Mouse (Mus musculus) midbrain, embryonic 11.5 days (tissue): Measurements from ENCODE around the gene Ubald2. TPM values are rescaled to one million over a fixed set of nuclear protein-coding genes. Genes with fewer than 3 reads are reported as not detected.
A peak's percentile ranks its signal among the peaks of the same experiment; 100 is the strongest.

ENCODE experiments used
- ATAC-seq: fragments of 200-750 bp; cut with Nextera tagmentation; 2 replicates; pipeline ENCODE4 v1.8.0; 2017; ENCODE audit warnings: moderate TSS enrichment, moderate library complexity; ENCODE audit not compliant: low FRiP score
- DNase-seq: peaks from one replicate; pipeline ENCODE4 v3.0.0; 2015; ENCODE audit warnings: low spot score; ENCODE audit errors: missing footprints
- H3K27ac ChIP-seq: fragments of 300-500 bp; sonication (generic); 2 replicates; pipeline ENCODE4 v1.5.1; 2014; ENCODE audit warnings: low read depth, low read length
- H3K27me3 ChIP-seq: fragments of 300-500 bp; sonication (generic); 2 replicates; pipeline ENCODE4 v1.6.1; 2014; ENCODE audit warnings: mild to moderate bottlenecking, low read length, moderate library complexity, mixed read lengths; ENCODE audit not compliant: control insufficient read depth, insufficient read depth
- H3K36me3 ChIP-seq: fragments of 300-500 bp; sonication (generic); 2 replicates; pipeline ENCODE4 v1.6.1; 2014; ENCODE audit warnings: mild to moderate bottlenecking, low read length, moderate library complexity, mixed read lengths; ENCODE audit not compliant: control insufficient read depth, insufficient read depth
- H3K4me1 ChIP-seq: fragments of 300-500 bp; sonication (generic); 2 replicates; pipeline ENCODE4 v1.6.1; 2014; ENCODE audit warnings: low read length; ENCODE audit not compliant: control insufficient read depth, insufficient read depth
- H3K4me2 ChIP-seq: fragments of 300-500 bp; sonication (generic); 2 replicates; pipeline ENCODE4 v1.6.1; 2014; ENCODE audit warnings: mild to moderate bottlenecking, moderate library complexity
- H3K4me3 ChIP-seq: fragments of 300-500 bp; sonication (generic); 2 replicates; pipeline ENCODE4 v1.5.1; 2014; ENCODE audit warnings: low read depth, low read length
- H3K9ac ChIP-seq: fragments of 300-500 bp; sonication (generic); 2 replicates; pipeline ENCODE4 v1.6.1; 2014; ENCODE audit warnings: low read length
- H3K9me3 ChIP-seq: fragments of 300-500 bp; sonication (generic); 2 replicates; pipeline ENCODE4 v1.6.1; 2016; ENCODE audit warnings: low read length; ENCODE audit not compliant: control insufficient read depth
- WGBS: fragments of 180-500 bp; shearing (Covaris S2); extraction: QIAGEN DNeasy Blood & Tissue Kit; methylation state at CpG from one replicate; pipeline ENCODE4 v1.1.7; 2014; 5-methylcytosine and 5-hydroxymethylcytosine counted together
- polyA plus RNA-seq: library from polyadenylated mRNA; unstranded; fragments of >200 nt; fragmentation: Nextera tagmentation; extraction: Ambion mirVana; gene quantifications from 2 replicates; pipeline ENCODE4 v1.2.1, GENCODE M21; 2014

Gene Ubald2
- polyA plus RNA-seq, 1 experiment from 2014 or later, result 83.0 TPM

GRCm38 (mm10) chr11:116479832-116480231, 45.9 kb downstream of the Ubald2 start:
- peaks cover 26% of the 10 kb centered on the region for H3K36me3 ChIP-seq
- H3K9me3 ChIP-seq, result no peaks in the 10 kb centered on the region
- WGBS, result 70% methylated on average over 8 of the region's 8 CpGs

GRCm38 (mm10) chr11:116480975-116481374, 47.1 kb downstream of the Ubald2 start:
- no peak overlapping the region for H3K4me3 ChIP-seq
- no peaks in the 10 kb centered on the region for H3K4me1 ChIP-seq
- DNase-seq (no peak), ATAC-seq (no peak)
- no peaks in the 10 kb centered on the region for H3K9me3 ChIP-seq
- WGBS, result 97% methylated on average over 8 of the region's 8 CpGs
- no peak overlapping the region for H3K9ac ChIP-seq
- no peaks in the 10 kb centered on the region for H3K27me3 ChIP-seq
- H3K27ac ChIP-seq, result no peak overlapping the region
- H3K4me2 ChIP-seq, result no peak overlapping the region
- peaks cover 35% of the 10 kb centered on the region for H3K36me3 ChIP-seq

More at GRCm38 (mm10) chr11:116479832-116480231, 45.9 kb downstream of the Ubald2 start:
- Histone ChIP-seq H3K27ac (no peak overlapping the region), H3K4me1 (no peaks in the 10 kb centered on the region), H3K9ac (no peak overlapping the region), H3K4me3 (no peak overlapping the region), H3K27me3 (no peaks in the 10 kb centered on the region), H3K4me2 (no peak overlapping the region)
- no peak for DNase-seq
- no peak for ATAC-seq

- Histone ChIP-seq H3K27ac (no peak overlapping the region), H3K4me1 (no peaks in the 10 kb centered on the region), H3K4me2 (no peak overlapping the region), H3K36me3 (peaks cover 34% of the 10 kb centered on the region), H3K9me3 (no peaks in the 10 kb centered on the region), H3K4me3 (no peak overlapping the region), H3K9ac (no peak overlapping the region), H3K27me3 (no peaks in the 10 kb centered on the region)
- no peak for ATAC-seq
- WGBS, result 88% methylated on average over 7 of the region's 7 CpGs
- peak; percentile 54 for DNase-seq
Observed at GRCm38 (mm10) chr11:116481776-116482175, 47.9 kb downstream of the Ubald2 start.

- ATAC-seq, result no peak
- no peak for DNase-seq
- Histone ChIP-seq H3K27ac (no peak overlapping the region), H3K9me3 (no peaks in the 10 kb centered on the region), H3K4me2 (no peak overlapping the region), H3K9ac (no peak overlapping the region), H3K4me3 (no peak overlapping the region), H3K4me1 (peaks cover 2% of the 10 kb centered on the region; the same call in 1 of the 2 replicates), H3K36me3 (peaks cover 35% of the 10 kb centered on the region), H3K27me3 (no peaks in the 10 kb centered on the region)
- 95% methylated on average over 8 of the region's 8 CpGs for WGBS
Observed at GRCm38 (mm10) chr11:116484261-116484660, 50.4 kb downstream of the Ubald2 start.

GRCm38 (mm10) chr11:116488207-116488606, 54.3 kb downstream of the Ubald2 start:
- Histone ChIP-seq H3K4me3 (no peak overlapping the region), H3K27me3 (no peaks in the 10 kb centered on the region), H3K27ac (no peak overlapping the region), H3K36me3 (peaks cover 18% of the 10 kb centered on the region), H3K9me3 (no peaks in the 10 kb centered on the region), H3K4me1 (peaks cover 6% of the 10 kb centered on the region), H3K9ac (no peak overlapping the region), H3K4me2 (no peak overlapping the region)
- DNase-seq (peak; percentile 33), ATAC-seq (no peak)

Other genes starting within 250 kb of the Ubald2 start
- 48.6 and 55.6 TPM in 2 replicates for gene Ten1, start 235.2 kb upstream of the Ubald2 start, polyA plus RNA-seq
- gene Acox1, start 235.0 kb upstream of the Ubald2 start, polyA plus RNA-seq, result 32.8 and 36.1 TPM in 2 replicates
- gene Evpl, start 196.0 kb upstream of the Ubald2 start, polyA plus RNA-seq, result 0.26 TPM in 2 replicates
- 72.8 and 78.6 TPM in 2 replicates for gene Srp68, start 159.9 kb upstream of the Ubald2 start, polyA plus RNA-seq
- gene Galr2, start 153.2 kb upstream of the Ubald2 start, polyA plus RNA-seq, result 0.07 and 0.34 TPM in 2 replicates
- gene Exoc7, start 126.9 kb upstream of the Ubald2 start, polyA plus RNA-seq, result 59.9 and 61.3 TPM in 2 replicates
- 3.5 and 3.8 TPM in 2 replicates for gene Foxj1, start 98.7 kb upstream of the Ubald2 start, polyA plus RNA-seq
- gene Rnf157, start 21.1 kb upstream of the Ubald2 start, polyA plus RNA-seq, result 17.8 and 18.1 TPM in 2 replicates
- gene Qrich2, start 32.1 kb downstream of the Ubald2 start, polyA plus RNA-seq, result 0.08 and 0.14 TPM in 2 replicates
- 173 and 183 TPM in 2 replicates for gene Prpsap1, start 60.1 kb downstream of the Ubald2 start, polyA plus RNA-seq
- 7.1 and 8.3 TPM in 2 replicates for gene Sphk1, start 96.8 kb downstream of the Ubald2 start, polyA plus RNA-seq
- 13.6 and 18.7 TPM in 2 replicates for gene Ube2o, start 147.4 kb downstream of the Ubald2 start, polyA plus RNA-seq
- gene Aanat, start 152.3 kb downstream of the Ubald2 start, polyA plus RNA-seq, result not detected in 2 replicates
- gene Rhbdf2, start 192.9 kb downstream of the Ubald2 start, polyA plus RNA-seq, result 1.2 and 1.3 TPM in 2 replicates
- gene Prcd, start 219.4 kb downstream of the Ubald2 start, polyA plus RNA-seq, result 0.22 and 1.0 TPM in 2 replicates
- 1.7 and 2.1 TPM in 2 replicates for gene Cygb, start 220.2 kb downstream of the Ubald2 start, polyA plus RNA-seq